Mouse (Mus musculus): Measurements from ENCODE around the gene Trafd1. TPM values are rescaled to one million over a fixed set of nuclear protein-coding genes. Genes with fewer than 3 reads are reported as not detected.
A peak's percentile ranks its signal among the peaks of the same experiment; 100 is the strongest.

The Trafd1 gene
- total RNA-seq (2014; fragmentation: Nextera tagmentation): 50.5 and 74.7 TPM in 2 replicates
- total RNA-seq (2017): 39.0 and 40.8 TPM in 2 replicates

DNA sequence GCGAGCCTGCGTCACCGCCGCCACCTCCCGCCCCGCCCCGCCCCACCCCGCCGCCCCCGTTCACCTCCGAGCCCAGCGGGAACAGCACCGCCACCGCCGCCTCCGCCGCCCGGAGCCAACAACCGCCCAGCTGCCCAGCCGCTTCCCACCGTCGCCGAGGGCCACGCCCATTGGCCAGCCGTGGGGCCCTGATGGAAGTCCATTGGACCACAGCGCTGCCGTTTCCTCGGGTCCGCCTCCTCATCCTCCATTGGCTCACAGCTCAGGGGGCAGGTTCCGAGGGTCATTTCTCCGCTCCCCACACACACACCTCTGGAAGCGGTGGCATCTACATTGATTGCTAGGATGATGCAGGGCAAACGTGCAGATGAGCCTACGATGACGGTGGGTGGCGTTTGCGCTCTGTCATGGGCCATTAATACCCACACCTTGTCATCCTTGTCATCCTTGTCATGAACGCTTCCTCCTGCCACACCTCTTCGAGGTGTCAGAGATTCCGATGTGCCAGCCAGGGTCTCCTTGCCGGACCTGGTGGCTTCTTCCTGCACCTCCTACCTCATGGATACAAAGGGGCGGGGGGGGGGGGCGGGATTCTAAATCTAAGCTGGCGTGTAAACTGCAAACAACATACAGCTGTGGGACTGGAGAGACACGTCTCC lies at the start of gene Trafd1:
Gene Trafd1 (minus strand): TSS at position 172 of the 659 bp plus-strand sequence.
- peak; percentile 89 for ATAC-seq (replicated peaks; ENCODE audit: poor library complexity, severe bottlenecking)

DNA sequence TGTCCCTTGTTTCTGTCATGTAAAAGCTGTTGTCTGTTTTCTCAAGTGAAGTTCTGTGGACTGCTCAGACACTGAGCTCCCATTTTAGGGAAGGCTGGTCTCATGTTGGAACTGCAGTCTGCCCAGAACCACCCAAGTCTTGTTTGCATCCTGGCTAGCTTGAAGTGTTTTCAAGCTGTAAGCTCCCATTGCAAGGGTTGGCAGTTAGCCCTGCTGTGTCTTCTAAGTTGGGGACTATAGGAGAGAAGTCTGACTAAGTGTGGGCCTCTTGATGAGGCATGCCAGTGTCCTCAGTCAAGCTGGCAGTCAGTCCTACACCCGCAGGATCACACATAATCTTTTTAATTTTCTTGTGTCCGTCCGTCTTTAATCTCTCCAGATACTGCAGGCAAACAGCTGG lies 43.5 kb upstream of the Trafd1 start:
- no peak for ATAC-seq (replicated peaks; ENCODE audit: poor library complexity, severe bottlenecking)

DNA sequence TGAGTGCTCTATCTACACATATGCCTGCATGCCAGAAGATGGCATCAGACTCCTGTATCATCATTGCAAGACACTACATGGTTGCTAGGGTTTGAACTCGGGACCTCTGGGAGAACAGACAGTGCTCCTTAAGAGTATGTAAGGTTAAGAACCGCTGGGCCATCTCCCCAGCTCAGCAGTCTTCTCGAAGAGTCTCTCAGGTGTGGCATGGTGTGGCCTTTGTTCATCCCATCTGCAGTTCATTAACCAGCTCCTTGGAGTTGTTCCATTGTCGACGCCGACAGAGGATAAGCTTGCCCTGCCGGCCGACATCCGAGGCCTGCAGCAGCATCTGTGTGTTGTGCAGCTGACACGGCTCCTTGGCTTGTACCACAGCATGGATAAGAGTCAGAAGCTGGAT lies 37.9 kb upstream of the Trafd1 start:
- ATAC-seq (replicated peaks; ENCODE audit: poor library complexity, severe bottlenecking): no peak

DNA sequence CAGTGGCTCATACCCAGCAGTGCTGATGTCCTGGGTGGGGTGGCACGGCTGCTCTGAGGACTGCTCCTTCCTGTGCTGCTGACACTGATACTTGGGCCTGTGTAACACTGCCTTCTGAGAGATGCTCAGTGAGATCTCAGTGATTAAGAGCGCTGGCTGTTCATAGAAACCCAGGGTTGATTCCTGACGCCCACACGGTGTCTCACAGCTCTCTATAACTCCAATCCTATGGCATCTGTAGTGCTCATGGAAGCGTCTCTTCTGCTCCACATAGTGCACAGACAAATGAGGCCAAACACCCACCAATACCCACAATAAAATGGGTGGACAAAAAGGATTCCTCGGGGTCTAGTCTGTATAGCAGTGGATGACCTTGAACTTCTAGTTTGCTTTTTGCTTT lies 37.4 kb upstream of the Trafd1 start:
- ATAC-seq (replicated peaks; ENCODE audit: poor library complexity, severe bottlenecking): no peak

DNA sequence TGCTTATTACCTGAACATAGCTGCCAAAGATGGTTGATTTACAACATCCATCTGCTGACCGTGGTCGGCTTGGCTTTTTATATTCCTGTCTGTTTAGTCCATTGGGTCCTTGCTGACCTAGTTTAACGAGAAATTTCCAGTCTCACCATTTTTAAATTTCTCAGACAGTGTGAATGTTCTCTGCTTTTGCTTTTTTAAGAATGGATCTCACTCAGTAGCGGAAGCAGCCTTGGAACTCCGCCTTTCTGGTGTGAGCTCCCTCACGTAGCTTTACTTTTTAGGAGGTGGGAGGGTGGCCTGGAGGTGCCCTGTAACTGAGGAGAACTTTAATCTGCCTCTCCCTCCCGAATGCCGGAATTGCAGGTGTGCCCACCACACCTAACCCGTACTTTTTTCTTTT lies 35.3 kb upstream of the Trafd1 start:
- ATAC-seq (replicated peaks; ENCODE audit: poor library complexity, severe bottlenecking): no peak

DNA sequence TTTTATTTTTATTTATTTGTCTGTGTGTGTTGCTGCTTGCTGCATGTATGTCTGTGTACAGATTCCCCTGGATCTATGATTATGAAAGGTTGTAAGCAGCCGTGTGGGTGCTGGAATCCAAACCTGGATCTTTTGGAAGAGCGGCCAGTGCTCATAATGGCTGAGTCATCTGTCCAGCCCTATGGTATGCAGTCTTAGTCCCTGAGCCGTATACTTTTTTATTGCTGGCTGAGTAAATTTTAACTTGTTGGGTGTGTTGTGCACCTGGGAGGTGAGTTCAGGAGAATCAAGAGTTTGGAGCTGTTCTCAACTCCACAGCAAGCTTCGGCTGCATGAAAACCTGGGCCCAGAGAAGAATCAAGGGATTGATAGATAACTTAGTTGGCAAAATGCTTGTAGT lies 25.5 kb upstream of the Trafd1 start:
- no peak for ATAC-seq (replicated peaks; ENCODE audit: poor library complexity, severe bottlenecking)

DNA sequence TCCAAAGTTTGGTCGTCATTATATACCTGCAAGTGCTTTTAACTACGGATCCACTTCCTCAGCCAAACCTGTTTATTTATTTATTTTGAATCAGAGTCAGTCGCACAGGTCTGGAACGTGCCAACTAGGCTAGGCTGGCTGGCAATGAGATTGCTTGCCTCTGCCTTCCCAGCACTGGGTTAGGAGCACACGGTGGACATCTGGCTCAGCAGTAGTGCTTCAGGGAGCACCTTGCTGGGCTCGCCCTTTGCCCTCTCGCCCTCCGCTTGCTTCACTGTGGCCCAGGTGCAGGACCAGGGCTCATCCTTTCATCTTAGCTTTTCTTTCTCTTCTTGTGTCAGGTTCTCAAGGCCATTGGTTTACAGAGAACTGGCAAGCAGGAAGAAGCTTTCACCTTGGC lies 22.4 kb upstream of the Trafd1 start:
- ATAC-seq (replicated peaks; ENCODE audit: poor library complexity, severe bottlenecking): no peak

DNA sequence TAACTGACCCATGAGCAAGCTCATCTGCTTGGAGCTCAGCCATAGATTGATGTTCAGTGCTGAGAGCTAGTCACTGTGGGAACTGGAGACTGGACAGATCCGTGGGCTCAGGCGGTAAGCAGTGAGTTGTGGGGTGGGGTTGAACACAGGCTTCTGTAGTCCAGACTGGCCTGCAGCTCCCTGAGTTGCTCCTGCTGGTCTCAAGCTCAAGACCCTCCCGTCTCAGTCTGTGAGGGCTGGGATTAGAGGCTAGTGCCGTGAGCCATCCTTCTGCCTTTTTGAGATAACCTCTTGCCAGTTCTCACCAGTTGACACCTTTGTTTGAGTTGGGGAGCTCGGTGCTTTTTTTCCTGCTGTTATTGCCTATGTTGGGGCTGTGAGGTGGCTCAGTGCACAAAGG lies 15.4 kb upstream of the Trafd1 start:
- ATAC-seq (replicated peaks; ENCODE audit: poor library complexity, severe bottlenecking): no peak

DNA sequence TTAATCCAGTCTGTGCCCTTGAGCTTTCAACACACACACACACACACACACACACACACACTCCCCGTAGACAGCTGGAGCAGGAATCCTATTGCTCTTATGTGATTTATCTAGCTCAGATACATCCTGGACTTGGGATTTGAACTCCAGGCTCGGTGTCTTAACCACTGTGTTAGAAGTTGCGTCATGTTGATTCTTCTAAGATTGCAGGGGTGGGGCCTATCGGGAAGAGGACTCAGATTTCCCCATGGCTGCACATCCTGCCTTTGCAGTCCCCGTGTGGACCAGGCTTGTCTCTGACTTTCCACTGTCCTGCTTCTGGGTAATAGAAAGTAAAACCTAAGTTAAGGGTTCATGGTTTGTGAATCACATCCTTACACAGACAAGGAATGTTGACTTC lies 14.6 kb upstream of the Trafd1 start:
- ATAC-seq (replicated peaks; ENCODE audit: poor library complexity, severe bottlenecking): peak; percentile 41

DNA sequence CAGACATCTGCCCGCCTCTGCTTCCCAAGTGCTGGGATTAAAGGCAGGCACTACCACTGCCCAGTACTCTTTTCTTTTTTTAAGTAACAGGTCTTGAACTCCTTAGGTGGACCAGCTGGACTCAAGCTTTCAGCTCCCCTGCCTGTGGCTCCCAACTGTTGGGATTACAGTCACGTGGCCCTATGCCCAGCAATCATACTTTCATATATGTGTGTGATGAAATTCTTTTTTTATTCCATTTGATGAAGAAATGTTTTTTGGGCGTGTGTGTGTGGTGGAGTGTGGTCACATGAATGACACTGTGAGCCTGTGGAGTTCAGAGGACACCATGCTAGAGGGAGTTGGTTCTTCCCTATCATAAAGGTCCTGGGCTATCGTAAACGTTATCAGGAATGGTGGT lies 14.1 kb upstream of the Trafd1 start:
- ATAC-seq (replicated peaks; ENCODE audit: poor library complexity, severe bottlenecking): peak; percentile 28

DNA sequence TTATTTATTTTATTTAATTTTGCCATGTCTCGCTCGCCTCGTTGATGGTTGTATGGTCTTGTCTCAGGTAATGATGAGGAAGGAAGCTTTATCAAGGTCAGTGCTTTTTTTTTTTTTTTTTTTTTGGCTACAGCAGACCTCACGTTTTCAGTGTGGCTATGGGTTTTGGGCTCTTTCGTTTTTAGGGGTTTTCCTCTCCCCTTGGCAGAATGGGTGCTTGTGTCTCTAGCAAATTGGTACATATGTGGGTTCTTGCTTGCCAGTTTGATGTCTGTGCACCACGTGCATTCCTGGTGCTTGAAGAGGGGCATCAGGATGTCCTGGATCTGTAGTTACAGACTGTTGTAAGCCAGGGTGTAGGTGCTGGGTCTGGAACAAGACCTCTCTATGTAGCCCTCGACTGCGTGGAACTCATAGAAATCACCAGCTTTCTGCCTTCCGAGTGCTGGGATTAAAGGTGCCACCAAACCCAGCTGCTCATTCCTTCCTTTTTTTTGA lies 13.6 kb upstream of the Trafd1 start:
- ATAC-seq (replicated peaks; ENCODE audit: poor library complexity, severe bottlenecking): no peak

DNA sequence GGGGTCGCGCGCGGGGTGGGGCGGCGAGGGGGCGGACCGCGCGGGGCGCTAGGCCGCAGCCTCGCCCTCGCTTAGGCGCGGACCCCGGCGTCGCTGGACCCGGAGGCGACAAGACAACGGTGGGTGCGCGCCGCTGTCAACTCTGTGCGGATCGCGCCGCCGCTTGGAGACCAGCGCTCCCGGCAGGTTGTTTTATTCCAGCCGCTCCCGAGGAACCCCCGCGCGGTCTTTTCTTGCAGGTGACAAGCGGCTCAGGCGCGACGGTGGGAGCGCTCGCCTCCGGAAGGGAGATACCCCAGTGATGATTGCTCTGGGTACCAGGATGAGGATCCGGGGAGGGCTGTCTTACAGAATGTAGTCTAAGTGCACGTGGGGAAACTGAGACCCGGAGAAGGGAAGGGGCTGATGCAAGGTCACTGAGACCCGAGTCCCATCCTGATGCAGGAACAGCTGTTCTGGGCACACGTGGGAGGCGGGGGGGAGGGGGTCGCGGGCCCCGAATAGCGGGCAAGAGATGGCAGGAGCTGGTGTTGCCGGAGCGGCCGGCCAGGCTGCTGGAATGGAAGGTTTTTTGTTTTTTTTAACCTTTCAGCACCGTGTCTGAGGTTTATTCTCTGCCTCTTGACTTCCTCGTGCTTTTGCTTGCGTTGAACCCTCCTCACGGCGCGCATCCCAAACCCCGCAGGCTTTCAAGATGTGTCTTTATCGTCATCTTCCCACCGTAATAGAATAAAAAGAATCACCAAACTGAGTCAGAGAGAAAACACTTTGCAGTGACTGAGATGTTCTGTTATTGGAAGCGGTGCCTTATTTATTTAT lies 12.9 kb upstream of the Trafd1 start:
- ATAC-seq (replicated peaks; ENCODE audit: poor library complexity, severe bottlenecking): no peak

DNA sequence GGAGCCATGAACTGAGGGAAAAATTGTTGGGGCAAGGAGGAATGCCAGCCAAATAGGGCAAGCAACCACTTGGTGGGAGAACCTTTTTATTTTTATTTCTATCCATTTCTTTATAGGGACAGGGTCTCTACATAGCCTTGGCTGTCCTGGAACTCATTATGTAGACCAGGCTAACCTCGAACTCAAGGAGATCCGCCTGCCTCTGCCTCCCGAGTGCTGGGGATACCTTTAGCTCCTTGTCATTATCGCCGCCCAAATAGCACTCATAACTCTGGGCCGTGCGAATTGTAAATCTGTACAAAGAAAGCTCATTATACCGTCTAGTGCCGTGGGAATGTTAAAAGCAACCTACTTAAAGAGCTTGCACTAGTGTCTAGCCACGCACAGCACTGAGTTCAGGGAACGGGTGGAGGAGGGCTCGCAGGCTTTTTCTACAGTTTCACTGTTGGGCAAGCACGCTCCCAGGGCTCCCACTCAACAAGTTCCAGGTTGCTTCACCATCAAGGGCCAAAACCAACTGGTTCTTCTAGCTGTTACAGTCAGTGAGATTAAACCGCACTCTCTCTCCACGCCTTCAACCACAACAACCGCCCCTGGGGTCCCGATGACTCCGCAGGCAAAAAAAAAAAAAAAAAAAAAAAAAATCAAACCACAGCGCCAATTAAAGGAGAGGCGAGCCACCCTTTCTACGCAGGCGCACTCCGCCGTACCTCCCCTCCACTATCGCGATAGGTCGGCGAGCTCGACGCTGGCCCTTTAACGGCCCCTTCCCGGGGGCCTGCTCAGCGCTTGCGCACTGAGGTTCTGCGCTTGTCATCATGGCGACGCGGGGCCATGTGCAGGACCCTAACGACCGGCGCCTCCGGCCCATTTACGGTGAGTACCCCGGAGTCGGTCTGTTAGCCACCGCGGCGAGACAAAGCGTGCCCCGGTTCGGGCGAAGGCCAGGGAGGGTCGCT lies 12.0 kb upstream of the Trafd1 start, which contains the start of gene Naa25:
Gene Naa25 (plus strand): TSS at position 750 of the 959 bp plus-strand sequence.
- peak; percentile 82 for ATAC-seq (replicated peaks; ENCODE audit: poor library complexity, severe bottlenecking)

DNA sequence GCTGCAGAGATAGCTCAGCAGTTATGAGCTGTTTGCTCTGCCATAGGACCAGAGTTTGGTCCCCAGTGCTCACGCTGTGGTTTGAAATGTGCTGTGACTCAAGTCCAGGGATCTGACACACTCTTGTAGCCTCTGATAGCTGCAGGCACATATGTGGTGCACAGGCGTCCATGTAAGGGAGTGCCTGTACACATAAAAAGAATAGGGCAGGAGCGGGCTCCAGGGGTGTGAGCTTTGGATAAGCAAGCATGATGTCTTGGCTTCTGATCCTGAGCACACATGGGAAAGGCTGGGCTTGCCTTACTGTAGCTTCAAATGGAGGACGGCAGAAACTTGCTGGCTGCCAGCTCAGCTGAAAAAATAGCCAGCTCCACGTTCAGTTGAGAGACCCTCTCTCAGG lies 10.2 kb upstream of the Trafd1 start:
- no peak for ATAC-seq (replicated peaks; ENCODE audit: poor library complexity, severe bottlenecking)

DNA sequence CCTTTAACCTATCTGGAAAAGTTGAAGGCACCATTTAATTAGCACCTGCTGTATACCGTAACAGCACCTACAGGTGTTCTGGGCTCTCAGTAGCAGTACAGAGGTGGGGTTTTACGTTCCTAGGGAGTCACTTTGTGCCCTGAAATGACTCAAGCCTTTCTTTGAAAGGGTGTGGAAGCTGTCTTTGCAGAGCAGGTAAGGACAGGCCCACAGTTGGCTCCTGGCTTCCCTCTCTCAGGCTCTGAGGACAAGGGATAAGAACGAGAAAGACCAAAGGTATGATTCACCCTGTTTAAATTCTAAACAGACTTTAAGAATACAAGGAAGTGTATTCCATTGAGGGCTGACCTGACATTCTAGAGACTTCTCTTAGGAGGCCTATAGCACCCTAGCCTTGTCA lies 8.0 kb upstream of the Trafd1 start:
- no peak for ATAC-seq (replicated peaks; ENCODE audit: poor library complexity, severe bottlenecking)

DNA sequence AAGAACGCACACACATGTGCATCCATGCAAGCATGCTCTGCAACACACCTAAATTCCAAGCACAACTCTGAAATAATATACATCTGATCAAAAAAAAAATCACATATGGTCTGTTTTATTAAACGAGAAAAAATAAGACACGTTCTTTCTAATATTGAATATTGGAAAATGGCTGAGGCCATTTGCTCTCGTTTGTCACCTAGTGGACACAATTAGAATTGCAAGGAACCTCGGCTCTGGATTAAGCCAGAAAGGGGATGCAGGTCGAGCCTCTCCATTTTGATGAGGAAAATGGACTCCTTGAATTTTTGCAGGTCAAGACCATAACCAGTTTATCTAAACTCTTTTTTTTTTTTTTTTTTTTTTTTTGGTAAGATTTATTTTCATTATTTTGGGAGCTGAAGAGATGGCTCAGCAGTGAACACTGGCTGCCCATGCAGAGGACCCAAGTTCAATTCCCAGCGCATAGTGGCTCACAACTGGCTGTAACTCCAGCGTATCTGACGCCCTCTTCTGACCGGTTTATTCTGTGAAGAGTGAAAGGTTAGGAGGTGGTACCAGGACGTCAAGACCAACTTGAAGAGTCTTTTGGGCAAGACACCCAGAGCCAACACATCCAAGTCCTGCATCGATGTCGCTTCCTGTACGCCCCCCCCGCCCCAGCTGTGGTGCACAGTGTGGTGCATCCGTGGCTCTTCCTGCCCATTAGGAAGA lies 7.4 kb upstream of the Trafd1 start:
- no peak for ATAC-seq (replicated peaks; ENCODE audit: poor library complexity, severe bottlenecking)

DNA sequence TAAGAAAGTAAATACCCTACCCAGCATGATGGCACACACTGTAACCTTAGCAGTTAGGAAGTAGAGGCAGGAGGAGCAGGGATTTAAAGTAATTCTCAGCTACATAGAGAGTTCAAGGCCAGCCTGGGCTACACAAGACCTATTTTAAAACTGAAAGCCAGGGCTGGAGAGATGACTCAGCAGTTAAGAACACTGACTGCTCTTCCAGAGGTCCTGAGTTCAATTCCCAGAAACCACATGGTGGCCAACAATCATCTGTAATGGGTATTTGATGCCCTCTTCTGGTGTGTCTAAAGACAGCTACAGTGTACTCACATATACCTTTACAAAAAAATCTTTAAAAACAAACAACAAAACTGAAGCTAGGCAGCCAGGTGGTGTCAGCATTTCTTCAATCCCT lies 4.3 kb upstream of the Trafd1 start:
- no peak for ATAC-seq (replicated peaks; ENCODE audit: poor library complexity, severe bottlenecking)

DNA sequence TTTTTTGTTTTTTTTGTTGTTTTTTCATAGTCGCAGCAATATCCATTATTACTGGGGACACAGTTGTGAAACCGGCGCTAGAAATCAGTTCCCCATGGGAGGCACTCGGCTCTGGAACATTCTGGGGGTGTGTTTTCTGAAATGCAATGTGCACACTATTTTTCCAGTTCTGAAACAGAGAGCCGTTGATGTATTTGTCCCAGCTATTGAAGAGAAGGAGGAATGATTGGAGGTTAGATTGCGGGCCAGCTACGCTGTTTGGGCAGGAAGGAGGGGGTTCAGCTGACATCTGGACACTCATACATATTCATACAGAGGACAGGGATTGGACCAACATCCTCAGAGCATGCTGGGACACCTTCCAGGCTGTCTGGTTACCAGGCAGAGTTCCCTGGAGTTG lies 3.7 kb upstream of the Trafd1 start:
- ATAC-seq (replicated peaks; ENCODE audit: poor library complexity, severe bottlenecking): 0 out of 2 replicates have a peak, but pooled peaks have one; percentile 2

DNA sequence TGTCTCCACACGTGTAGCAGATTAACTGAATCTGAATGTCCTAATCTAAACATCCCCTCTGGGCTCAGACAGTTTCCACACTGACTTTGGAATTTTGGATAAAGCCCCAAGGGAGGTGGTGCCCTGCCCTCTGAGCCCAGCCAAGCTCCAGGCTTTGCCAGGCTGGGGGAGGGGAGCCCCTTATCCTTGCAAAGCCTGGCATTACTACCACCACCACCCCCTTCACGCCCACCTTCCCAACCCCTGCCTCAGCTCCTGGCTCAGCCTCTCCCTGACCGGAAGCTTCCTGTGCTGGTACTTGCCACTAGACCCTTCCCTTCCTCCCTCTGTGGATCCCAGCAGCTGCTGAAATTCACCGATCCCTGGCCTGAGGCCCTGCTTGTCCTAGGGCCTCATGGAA lies 1.7 kb upstream of the Trafd1 start:
- ATAC-seq (replicated peaks; ENCODE audit: poor library complexity, severe bottlenecking): no peak

Data from granulocyte monocyte progenitor cell, adult 5-6 weeks (primary cell).